Mouse (Mus musculus) embryonic facial prominence, embryonic 11.5 days (tissue): ENCODE measurements around the gene Mrgbp. TPM values are rescaled to one million over a fixed set of nuclear protein-coding genes. Genes with fewer than 3 reads are reported as not detected.
A peak's percentile ranks its signal among the peaks of the same experiment; 100 is the strongest.

ENCODE experiments used
- ATAC-seq: fragments of 200-750 bp; cut with Nextera tagmentation; replicated peaks from 2 replicates; pipeline ENCODE4 v1.8.0; 2017; ENCODE audit warnings: low read depth; ENCODE audit not compliant: insufficient number of reproducible peaks, low FRiP score, low TSS enrichment
- DNase-seq: peaks from one replicate; pipeline ENCODE4 v3.0.0-alpha.2; 2015; ENCODE audit warnings: low spot score
- H3K27ac ChIP-seq: fragments of 300-500 bp; sonication (generic); replicated peaks from 2 replicates; pipeline ENCODE4 v1.5.1; 2014; ENCODE audit warnings: mild to moderate bottlenecking, low read depth, low read length, control low read depth
- H3K27me3 ChIP-seq: fragments of 300-500 bp; sonication (generic); 2 replicates; pipeline ENCODE4 v1.6.1; 2014; ENCODE audit warnings: mild to moderate bottlenecking, low read length, moderate library complexity, mixed read lengths; ENCODE audit not compliant: control insufficient read depth, insufficient read depth
- H3K36me3 ChIP-seq: fragments of 300-500 bp; sonication (generic); replicated peaks from 2 replicates; pipeline ENCODE4 v1.6.1; 2014; ENCODE audit warnings: low read depth, mild to moderate bottlenecking, low read length, moderate library complexity, mixed read lengths; ENCODE audit not compliant: control insufficient read depth, insufficient read depth
- H3K4me1 ChIP-seq: fragments of 300-500 bp; sonication (generic); 2 replicates; pipeline ENCODE4 v1.6.1; 2014; ENCODE audit warnings: low read length, mixed read lengths; ENCODE audit not compliant: control insufficient read depth, insufficient read depth
- H3K4me2 ChIP-seq: fragments of 300-500 bp; sonication (generic); 2 replicates; pipeline ENCODE4 v1.6.1; 2014; ENCODE audit warnings: low read depth, mild to moderate bottlenecking, control low read depth, low read length, moderate library complexity
- H3K4me3 ChIP-seq: fragments of 300-500 bp; sonication (generic); 2 replicates; pipeline ENCODE4 v1.5.1; 2014; ENCODE audit warnings: low read depth, low read length, control low read depth
- H3K9ac ChIP-seq: fragments of 300-500 bp; sonication (generic); replicated peaks from 2 replicates; pipeline ENCODE4 v1.6.1; 2014; ENCODE audit warnings: mild to moderate bottlenecking, control low read depth, low read length
- H3K9me3 ChIP-seq: fragments of 300-500 bp; sonication (generic); replicated peaks from 2 replicates; pipeline ENCODE4 v1.6.1; 2016; ENCODE audit warnings: mild to moderate bottlenecking, low read length, inconsistent platforms, mixed read lengths; ENCODE audit not compliant: control insufficient read depth
- WGBS: fragments of 180-500 bp; shearing (Covaris S2); extraction: QIAGEN DNeasy Blood & Tissue Kit; methylation state at CpG from one replicate; pipeline ENCODE4 v1.1.7; 2014; 5-methylcytosine and 5-hydroxymethylcytosine counted together
- polyA plus RNA-seq: library from polyadenylated mRNA; unstranded; fragments of >200 nt; fragmentation: Nextera tagmentation; extraction: Ambion mirVana; gene quantifications from 2 replicates; pipeline ENCODE4 v1.2.1, GENCODE M21; 2014

Gene Mrgbp
- polyA plus RNA-seq, 1 experiment from 2014 or later: 35.6 TPM

- no peaks in the 10 kb centered on the region for H3K27me3 ChIP-seq
- H3K9me3 ChIP-seq: no peaks in the 10 kb centered on the region
- DNase-seq (no peak), ATAC-seq (no peak)
- no peak overlapping the region for H3K27ac ChIP-seq
- 51% methylated on average over 3 of the region's 3 CpGs for WGBS
- no peaks in the 10 kb centered on the region for H3K4me1 ChIP-seq
- no peak overlapping the region for H3K4me2 ChIP-seq
- H3K36me3 ChIP-seq: no peaks in the 10 kb centered on the region
- H3K9ac ChIP-seq: no peak overlapping the region
- no peak overlapping the region for H3K4me3 ChIP-seq
These were observed 25.9 kb upstream of the Mrgbp start for GRCm38 (mm10) chr2:180555219-180555618.

GRCm38 (mm10) chr2:180556470-180556869, 24.6 kb upstream of the Mrgbp start:
- no peak overlapping the region for H3K4me3 ChIP-seq
- no peak overlapping the region for H3K9ac ChIP-seq
- H3K4me1 ChIP-seq: no peaks in the 10 kb centered on the region
- WGBS: 71% methylated on average over 3 of the region's 3 CpGs
- no peak for DNase-seq
- H3K4me2 ChIP-seq: no peak overlapping the region
- H3K9me3 ChIP-seq: no peaks in the 10 kb centered on the region
- H3K27me3 ChIP-seq: no peaks in the 10 kb centered on the region
- H3K36me3 ChIP-seq: no peaks in the 10 kb centered on the region
- no peak for ATAC-seq
- H3K27ac ChIP-seq: no peak overlapping the region

GRCm38 (mm10) chr2:180560245-180560644, 20.9 kb upstream of the Mrgbp start:
- Histone ChIP-seq H3K4me2 (no peak overlapping the region), H3K9ac (no peak overlapping the region), H3K4me1 (no peaks in the 10 kb centered on the region), H3K9me3 (no peaks in the 10 kb centered on the region), H3K36me3 (no peaks in the 10 kb centered on the region), H3K27ac (no peak overlapping the region), H3K4me3 (no peak overlapping the region), H3K27me3 (no peaks in the 10 kb centered on the region)
- DNase-seq (peak; percentile 9), ATAC-seq (no peak)
- 49% methylated on average over 5 of the region's 5 CpGs for WGBS

- ATAC-seq (no peak), DNase-seq (no peak)
- H3K36me3 ChIP-seq: no peaks in the 10 kb centered on the region
- no peaks in the 10 kb centered on the region for H3K9me3 ChIP-seq
- no peak overlapping the region for H3K4me3 ChIP-seq
- H3K4me2 ChIP-seq: no peak overlapping the region
- no peaks in the 10 kb centered on the region for H3K4me1 ChIP-seq
- 57% methylated on average over 5 of the region's 5 CpGs for WGBS
- H3K9ac ChIP-seq: no peak overlapping the region
- no peak overlapping the region for H3K27ac ChIP-seq
- H3K27me3 ChIP-seq: no peaks in the 10 kb centered on the region
These were observed 19.0 kb upstream of the Mrgbp start for GRCm38 (mm10) chr2:180562146-180562545.

GRCm38 (mm10) chr2:180563296-180563695, 17.8 kb upstream of the Mrgbp start:
- Histone ChIP-seq H3K9me3 (no peaks in the 10 kb centered on the region), H3K27me3 (no peaks in the 10 kb centered on the region), H3K27ac (no peak overlapping the region), H3K9ac (no peak overlapping the region), H3K4me1 (no peaks in the 10 kb centered on the region), H3K4me3 (no peak overlapping the region), H3K36me3 (no peaks in the 10 kb centered on the region), H3K4me2 (no peak overlapping the region)
- DNase-seq (no peak), ATAC-seq (no peak)
- WGBS: 51% methylated on average over 6 of the region's 6 CpGs

- Histone ChIP-seq H3K27ac (no peak overlapping the region), H3K27me3 (no peaks in the 10 kb centered on the region), H3K9ac (no peak overlapping the region), H3K4me3 (no peak overlapping the region), H3K4me2 (no peak overlapping the region), H3K36me3 (no peaks in the 10 kb centered on the region), H3K9me3 (no peaks in the 10 kb centered on the region), H3K4me1 (no peaks in the 10 kb centered on the region)
- WGBS: 45% methylated on average over 5 of the region's 5 CpGs
- ATAC-seq (no peak), DNase-seq (no peak)
These were observed 17.3 kb upstream of the Mrgbp start for GRCm38 (mm10) chr2:180563841-180564240.

- Histone ChIP-seq H3K27ac (no peak overlapping the region), H3K4me3 (no peak overlapping the region), H3K9me3 (no peaks in the 10 kb centered on the region), H3K9ac (no peak overlapping the region), H3K27me3 (no peaks in the 10 kb centered on the region), H3K4me2 (no peak overlapping the region), H3K36me3 (no peaks in the 10 kb centered on the region), H3K4me1 (no peaks in the 10 kb centered on the region)
- DNase-seq (peak; percentile 81), ATAC-seq (no peak)
- 35% methylated on average over 13 of the region's 13 CpGs for WGBS
These were observed 14.7 kb upstream of the Mrgbp start for GRCm38 (mm10) chr2:180566240-180566913.

GRCm38 (mm10) chr2:180569028-180569643, 12.0 kb upstream of the Mrgbp start:
- Histone ChIP-seq H3K4me2 (no peak overlapping the region), H3K4me3 (no peak overlapping the region), H3K27ac (no peak overlapping the region), H3K9ac (no peak overlapping the region), H3K9me3 (no peaks in the 10 kb centered on the region), H3K27me3 (no peaks in the 10 kb centered on the region), H3K4me1 (no peaks in the 10 kb centered on the region), H3K36me3 (no peaks in the 10 kb centered on the region)
- WGBS: 49% methylated on average over 3 of the region's 3 CpGs
- ATAC-seq (no peak), DNase-seq (no peak)
